In the genomic region with DNA sequence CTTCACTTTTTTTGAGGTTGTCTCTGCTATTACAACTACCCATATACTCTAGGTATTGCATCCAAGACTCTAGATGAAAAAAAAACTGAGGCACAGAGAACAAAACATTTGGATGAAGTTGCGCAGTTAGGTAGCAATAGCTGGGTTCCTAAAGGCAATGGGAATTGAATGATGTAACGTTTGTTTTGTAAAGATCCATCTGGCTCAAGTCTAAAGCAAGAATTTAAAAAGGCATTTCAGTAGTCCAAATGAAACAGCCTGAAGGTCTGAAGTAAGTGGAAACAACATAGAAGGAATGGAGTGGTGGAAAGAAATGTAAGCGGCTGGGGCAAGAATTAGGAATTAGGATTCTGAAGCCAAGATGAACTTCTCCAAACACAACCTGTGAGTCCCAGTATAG, we compare ENCODE assay signal across 36 mouse cellular contexts. TPM values are rescaled to one million over a fixed set of nuclear protein-coding genes. Genes with fewer than 3 reads are reported as not detected.
"Had no signal": no experiment of that assay in that cellular context is flagged by ENCODE, and none has a peak within 500 bp of the region (broad histone marks: within the 10 kb centered on the region; RNA-seq: fewer than 3 reads in every experiment).

No protein-coding gene starts in this region.

- H3K9ac ChIP-seq: heart, embryonic 12.5 days; heart, embryonic 13.5 days; heart, embryonic 15.5 days; hindbrain, embryonic 12.5 days; hindbrain, embryonic 13.5 days; hindbrain, embryonic 14.5 days; hindbrain, embryonic 15.5 days; intestine, embryonic 15.5 days; kidney, embryonic 15.5 days had no signal

- H3K36me3 ChIP-seq: heart, embryonic 10.5 days; heart, embryonic 12.5 days; heart, embryonic 13.5 days; heart, embryonic 15.5 days; hindbrain, embryonic 10.5 days; hindbrain, embryonic 12.5 days; hindbrain, embryonic 13.5 days; hindbrain, embryonic 15.5 days; intestine, embryonic 15.5 days; kidney, embryonic 15.5 days had no signal

- DNase-seq: heart, postnatal 10 days; heart, postnatal 14 days; heart, postnatal 36 days; heart, postnatal 4 days; kidney, adult 11 months; kidney, adult 18-20 months; kidney, adult 2 months; kidney, adult 8-10 months; kidney, adult 9 months; kidney, postnatal 10 days; kidney, postnatal 14 days; kidney, postnatal 25 days; kidney, postnatal 36 days; kidney, postnatal 4 days; layer of hippocampus, adult 9-11 months; layer of hippocampus, postnatal 36 days had no signal

- ATAC-seq: hindbrain, embryonic 16.5 days; hindbrain, postnatal 0 days; inflammation-experienced regulatory T-cells, adult 6 months; intestine, embryonic 15.5 days; intestine, embryonic 16.5 days; intestine, postnatal 0 days had no signal

- H3K4me3 ChIP-seq: heart, embryonic 10.5 days; heart, embryonic 12.5 days; heart, embryonic 13.5 days; heart, embryonic 15.5 days; hindbrain, embryonic 10.5 days; hindbrain, embryonic 12.5 days; hindbrain, embryonic 13.5 days; hindbrain, embryonic 15.5 days; intestine, embryonic 15.5 days; kidney, embryonic 15.5 days; layer of hippocampus, adult 2 months; left cerebral cortex, adult 2 months had no signal

- H3K4me2 ChIP-seq: heart, embryonic 11.5 days; heart, embryonic 12.5 days; heart, embryonic 13.5 days; heart, embryonic 15.5 days; hindbrain, embryonic 12.5 days; hindbrain, embryonic 13.5 days; hindbrain, embryonic 14.5 days; hindbrain, embryonic 15.5 days; intestine, embryonic 15.5 days; kidney, embryonic 15.5 days had no signal

- H3K4me1 ChIP-seq: heart, embryonic 10.5 days; heart, embryonic 12.5 days; hindbrain, embryonic 10.5 days; hindbrain, embryonic 12.5 days; hindbrain, embryonic 13.5 days; hindbrain, embryonic 15.5 days; intestine, embryonic 15.5 days; kidney, embryonic 15.5 days had no signal

- H3K27ac ChIP-seq: heart, embryonic 10.5 days; heart, embryonic 13.5 days; heart, embryonic 15.5 days; hindbrain, embryonic 10.5 days; hindbrain, embryonic 12.5 days; hindbrain, embryonic 13.5 days; hindbrain, embryonic 14.5 days; hindbrain, embryonic 15.5 days; hindbrain, postnatal 0 days; intestine, embryonic 15.5 days; kidney, embryonic 15.5 days; kidney, postnatal 0 days; layer of hippocampus, adult 2 months; left cerebral cortex, adult 2 months had no signal

- H3K27me3 ChIP-seq: heart, embryonic 12.5 days; heart, embryonic 13.5 days; heart, embryonic 15.5 days; hindbrain, embryonic 12.5 days; hindbrain, embryonic 13.5 days; hindbrain, embryonic 15.5 days; intestine, embryonic 15.5 days; kidney, embryonic 15.5 days had no signal

- H3K9me3 ChIP-seq: heart, embryonic 10.5 days; heart, embryonic 12.5 days; heart, embryonic 13.5 days; heart, embryonic 15.5 days; hindbrain, embryonic 10.5 days; hindbrain, embryonic 12.5 days; hindbrain, embryonic 13.5 days; hindbrain, embryonic 15.5 days; intestine, embryonic 15.5 days; kidney, embryonic 15.5 days had no signal

RNA-seq across cellular contexts. Expression of gene Grb14, which starts 26.0 kb away (rescaled TPM):
- polyA plus RNA-seq: inflammation-experienced regulatory T-cells, adult 6 months had no signal
